Mouse (Mus musculus) liver, embryonic 11.5 days (tissue): ENCODE results near the gene Baz2b. TPM values are rescaled to one million over a fixed set of nuclear protein-coding genes. Genes with fewer than 3 reads are reported as not detected.

ENCODE experiments used
- ATAC-seq: fragments of 200-750 bp; cut with Nextera tagmentation; replicated peaks from 2 replicates; pipeline ENCODE4 v1.8.0; 2017; ENCODE audit warnings: moderate number of reproducible peaks, mild to moderate bottlenecking, moderate TSS enrichment, moderate library complexity; ENCODE audit not compliant: low FRiP score
- DNase-seq: peaks from one replicate; pipeline ENCODE4 v3.0.0-alpha.2; 2017; ENCODE audit warnings: low spot score
- H3K27ac ChIP-seq: fragments of 300-500 bp; sonication (generic); 2 replicates; pipeline ENCODE4 v1.5.1; 2014; ENCODE audit warnings: mild to moderate bottlenecking, low read depth, low read length, control low read depth
- H3K27me3 ChIP-seq: fragments of 300-500 bp; sonication (generic); replicated peaks from 2 replicates; pipeline ENCODE4 v1.6.1; 2014; ENCODE audit warnings: low read length, mixed read lengths; ENCODE audit not compliant: control insufficient read depth, insufficient read depth
- H3K36me3 ChIP-seq: fragments of 300-500 bp; sonication (generic); 2 replicates; pipeline ENCODE4 v1.6.1; 2014; ENCODE audit warnings: mild to moderate bottlenecking, low read length, moderate library complexity, mixed read lengths; ENCODE audit not compliant: control insufficient read depth, insufficient read depth
- H3K4me1 ChIP-seq: fragments of 300-500 bp; sonication (generic); replicated peaks from 2 replicates; pipeline ENCODE4 v1.6.1; 2014; ENCODE audit warnings: low read length, mixed read lengths; ENCODE audit not compliant: control insufficient read depth, insufficient read depth
- H3K4me2 ChIP-seq: fragments of 300-500 bp; sonication (generic); 2 replicates; pipeline ENCODE4 v1.6.1; 2014; ENCODE audit warnings: mild to moderate bottlenecking, control low read depth, moderate library complexity
- H3K4me3 ChIP-seq: fragments of 300-500 bp; sonication (generic); 2 replicates; pipeline ENCODE4 v1.5.1; 2014; ENCODE audit warnings: low read depth, low read length, control low read depth
- H3K9ac ChIP-seq: fragments of 300-500 bp; sonication (generic); 2 replicates; pipeline ENCODE4 v1.6.1; 2014; ENCODE audit warnings: low read depth, low read length, control low read depth
- H3K9me3 ChIP-seq: fragments of 300-500 bp; sonication (generic); 2 replicates; pipeline ENCODE4 v1.6.1; 2016; ENCODE audit warnings: low read length, inconsistent platforms, mixed read lengths; ENCODE audit not compliant: control insufficient read depth
- WGBS: fragments of 180-500 bp; shearing (Covaris S2); extraction: QIAGEN DNeasy Blood & Tissue Kit; methylation state at CpG from one replicate; pipeline ENCODE4 v1.1.7; 2014; 5-methylcytosine and 5-hydroxymethylcytosine counted together
- polyA plus RNA-seq: library from polyadenylated mRNA; unstranded; fragments of >200 nt; fragmentation: Nextera tagmentation; extraction: Ambion mirVana; gene quantifications from 2 replicates; pipeline ENCODE4 v1.2.1, GENCODE M21; 2014

Gene Baz2b
- polyA plus RNA-seq, 1 experiment from 2014 or later, result 35.2 TPM

DNA sequence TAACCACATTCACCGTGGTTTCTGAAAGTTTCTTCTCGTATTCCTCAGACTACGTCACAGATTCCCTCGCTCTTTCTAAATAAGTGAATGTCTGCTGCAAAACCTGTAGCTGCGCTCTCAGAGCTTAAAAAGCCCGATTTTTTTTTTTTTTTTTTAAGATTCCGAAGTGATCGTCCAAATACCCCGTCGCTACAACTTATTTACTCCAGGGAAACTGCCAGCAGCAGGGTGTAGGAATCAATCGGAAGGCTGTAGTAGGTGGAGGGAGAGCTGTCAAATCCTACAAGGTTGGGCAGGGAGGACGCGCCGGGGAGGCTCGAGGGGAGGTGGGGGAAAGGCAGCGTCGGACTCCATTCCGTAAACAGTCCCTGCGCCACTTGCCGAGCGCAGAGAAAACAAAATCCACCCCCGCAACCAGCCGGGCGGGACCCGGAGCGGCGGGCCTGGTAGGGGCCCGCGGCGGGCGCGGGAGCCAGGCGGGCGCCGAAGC, 472 bp downstream of the Baz2b start:
- Histone ChIP-seq H3K9me3 (no peaks in the 10 kb centered on the region), H3K27ac (peak overlapping the region; percentile 78), H3K4me1 (peaks cover 31% of the 10 kb centered on the region), H3K36me3 (peaks cover 7% of the 10 kb centered on the region; the same call in 1 of the 2 replicates), H3K27me3 (no peaks in the 10 kb centered on the region), H3K4me3 (peak overlapping the region; percentile 92), H3K4me2 (peak overlapping the region; percentile 79), H3K9ac (peak overlapping the region; percentile 88)
- under 1% methylated on average over 29 of the region's 35 CpGs for WGBS
- DNase-seq (peak; percentile 72), ATAC-seq (peak; percentile 67)

DNA sequence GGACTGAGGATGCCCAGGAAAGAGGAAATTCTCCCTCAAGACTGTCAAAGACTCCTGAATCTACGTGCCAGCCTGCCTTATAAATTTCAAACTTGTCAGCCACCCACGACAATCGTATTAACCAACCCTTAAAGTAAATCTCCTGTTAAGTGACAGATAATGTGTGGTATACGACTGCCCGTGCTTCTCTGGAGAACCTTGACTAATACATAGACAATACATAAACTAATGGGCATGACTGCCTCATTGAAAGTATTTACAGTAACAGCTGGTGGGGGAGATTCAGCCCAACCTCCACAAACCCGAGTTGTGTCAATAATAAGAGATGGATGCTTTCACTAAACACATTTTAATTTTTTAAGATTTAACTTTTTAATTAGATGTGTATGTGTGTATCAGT, 3.8 kb downstream of the Baz2b start:
- Histone ChIP-seq H3K27me3 (no peaks in the 10 kb centered on the region), H3K9me3 (no peaks in the 10 kb centered on the region), H3K4me2 (no peak overlapping the region), H3K4me1 (peaks cover 18% of the 10 kb centered on the region), H3K27ac (no peak overlapping the region), H3K9ac (no peak overlapping the region), H3K4me3 (no peak overlapping the region), H3K36me3 (no peaks in the 10 kb centered on the region)
- 71% methylated on average over 6 of the region's 6 CpGs for WGBS
- no peak for ATAC-seq
- no peak for DNase-seq

DNA sequence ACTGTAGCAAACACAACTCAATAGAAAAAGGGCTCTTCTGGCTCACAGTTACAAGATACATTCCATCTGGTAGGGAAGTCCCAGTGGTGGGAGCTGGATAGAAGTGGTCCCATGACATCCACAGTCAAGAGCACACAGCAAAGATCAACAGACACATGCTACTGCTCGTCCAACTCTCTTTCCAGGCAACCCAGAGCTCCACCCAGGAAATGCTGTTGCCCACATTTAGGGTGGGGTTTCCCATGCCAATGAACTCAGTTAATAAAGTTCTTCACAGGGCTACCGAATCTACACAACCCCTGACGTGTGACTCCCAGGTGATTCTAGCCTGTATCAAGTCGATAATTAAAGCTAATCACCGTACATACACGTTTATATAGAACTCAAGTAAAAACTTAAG, 5.5 kb downstream of the Baz2b start:
- Histone ChIP-seq H3K27ac (no peak overlapping the region), H3K4me1 (peaks cover 18% of the 10 kb centered on the region), H3K4me3 (no peak overlapping the region), H3K9me3 (no peaks in the 10 kb centered on the region), H3K9ac (no peak overlapping the region), H3K36me3 (no peaks in the 10 kb centered on the region), H3K27me3 (no peaks in the 10 kb centered on the region), H3K4me2 (peak overlapping the region; percentile 28)
- WGBS, result 50% methylated on average over 6 of the region's 6 CpGs
- no peak for DNase-seq
- ATAC-seq, result 0 out of 2 replicates have a peak, but pooled peaks have one; percentile 44

DNA sequence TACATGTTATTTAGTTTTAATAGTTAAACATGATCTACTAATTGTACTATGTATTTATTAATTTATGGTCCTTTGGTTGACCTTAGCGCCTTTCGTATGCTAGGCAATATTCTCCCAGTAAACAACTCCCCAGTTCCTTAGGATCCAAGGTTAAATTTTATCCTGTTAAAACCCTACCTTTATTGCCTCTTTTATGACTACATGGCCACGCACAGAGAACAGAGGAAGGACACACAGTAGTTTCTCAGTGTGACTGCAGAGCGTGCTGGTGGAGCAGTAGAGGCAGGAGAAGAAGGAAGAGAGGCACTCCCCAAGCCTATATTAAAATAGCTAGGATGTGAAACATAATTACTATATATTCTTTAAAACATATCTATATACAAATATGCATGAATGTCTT, 5.9 kb downstream of the Baz2b start:
- H3K27me3 ChIP-seq, result no peaks in the 10 kb centered on the region
- H3K4me1 ChIP-seq, result peaks cover 18% of the 10 kb centered on the region
- ATAC-seq (no peak), DNase-seq (no peak)
- H3K36me3 ChIP-seq, result no peaks in the 10 kb centered on the region
- no peak overlapping the region for H3K27ac ChIP-seq
- no peak overlapping the region for H3K4me3 ChIP-seq
- WGBS, result 83% methylated on average over 4 of the region's 4 CpGs
- H3K9ac ChIP-seq, result no peak overlapping the region
- peak overlapping the region; percentile 28 for H3K4me2 ChIP-seq
- no peaks in the 10 kb centered on the region for H3K9me3 ChIP-seq

DNA sequence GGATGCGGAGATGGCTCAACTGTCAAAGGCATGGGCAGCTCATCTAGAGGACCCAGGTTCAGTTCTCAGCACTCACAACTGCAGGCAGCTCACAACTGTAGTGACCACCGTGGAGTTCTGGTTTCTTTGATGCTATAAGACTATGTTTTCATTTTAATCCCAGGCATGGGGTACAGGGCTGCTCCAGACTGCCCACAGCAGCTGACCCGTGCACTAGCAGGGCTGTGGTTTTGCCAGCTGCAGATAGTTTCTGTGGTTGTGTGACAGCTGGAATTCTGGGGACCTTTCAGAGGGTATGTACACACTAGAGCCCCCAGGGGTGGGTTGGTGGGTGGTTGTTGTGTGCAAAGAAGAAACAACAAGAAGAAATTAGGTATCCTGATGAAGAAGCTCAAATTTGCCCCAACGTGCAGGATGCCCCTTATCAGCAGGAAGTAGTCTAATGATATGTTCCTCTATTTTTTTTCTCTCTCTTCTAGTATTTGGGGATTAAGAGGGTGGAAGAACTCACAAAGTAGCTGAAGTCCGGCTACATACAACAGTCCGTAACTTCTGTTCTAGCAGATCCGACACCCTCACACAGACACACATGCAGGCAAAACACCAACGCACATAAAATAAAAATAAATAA, 6.6 kb downstream of the Baz2b start:
- Histone ChIP-seq H3K27me3 (no peaks in the 10 kb centered on the region), H3K36me3 (no peaks in the 10 kb centered on the region), H3K4me2 (no peak overlapping the region), H3K9ac (no peak overlapping the region), H3K4me3 (no peak overlapping the region), H3K9me3 (no peaks in the 10 kb centered on the region), H3K4me1 (peaks cover 13% of the 10 kb centered on the region), H3K27ac (no peak overlapping the region)
- DNase-seq (no peak), ATAC-seq (no peak)
- 64% methylated on average over 8 of the region's 8 CpGs for WGBS

DNA sequence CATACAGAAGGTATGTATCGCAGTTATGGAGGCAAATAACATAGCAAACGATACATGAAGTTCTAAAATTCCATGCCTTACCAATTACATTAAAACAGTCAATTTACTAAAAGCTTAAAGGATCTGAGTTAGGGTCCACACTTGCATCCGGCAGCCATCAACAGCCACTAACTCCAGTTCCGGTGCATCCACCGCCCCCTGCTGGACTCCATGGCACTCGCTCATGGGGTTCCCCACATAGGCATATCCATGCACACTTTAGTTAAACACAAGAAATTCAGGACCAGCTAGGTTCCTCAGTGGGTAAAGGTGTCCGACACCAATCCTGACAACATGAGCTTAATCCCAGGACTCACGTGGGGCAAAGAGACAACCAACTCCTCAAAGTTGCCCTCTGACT, 9.0 kb downstream of the Baz2b start:
- no peak for ATAC-seq
- no peaks in the 10 kb centered on the region for H3K9me3 ChIP-seq
- peaks cover 11% of the 10 kb centered on the region for H3K4me1 ChIP-seq
- no peak overlapping the region for H3K27ac ChIP-seq
- no peaks in the 10 kb centered on the region for H3K36me3 ChIP-seq
- no peak overlapping the region for H3K4me3 ChIP-seq
- H3K4me2 ChIP-seq, result no peak overlapping the region
- H3K9ac ChIP-seq, result no peak overlapping the region
- WGBS, result 54% methylated on average over 8 of the region's 8 CpGs
- peak; percentile 51 for DNase-seq
- H3K27me3 ChIP-seq, result no peaks in the 10 kb centered on the region

DNA sequence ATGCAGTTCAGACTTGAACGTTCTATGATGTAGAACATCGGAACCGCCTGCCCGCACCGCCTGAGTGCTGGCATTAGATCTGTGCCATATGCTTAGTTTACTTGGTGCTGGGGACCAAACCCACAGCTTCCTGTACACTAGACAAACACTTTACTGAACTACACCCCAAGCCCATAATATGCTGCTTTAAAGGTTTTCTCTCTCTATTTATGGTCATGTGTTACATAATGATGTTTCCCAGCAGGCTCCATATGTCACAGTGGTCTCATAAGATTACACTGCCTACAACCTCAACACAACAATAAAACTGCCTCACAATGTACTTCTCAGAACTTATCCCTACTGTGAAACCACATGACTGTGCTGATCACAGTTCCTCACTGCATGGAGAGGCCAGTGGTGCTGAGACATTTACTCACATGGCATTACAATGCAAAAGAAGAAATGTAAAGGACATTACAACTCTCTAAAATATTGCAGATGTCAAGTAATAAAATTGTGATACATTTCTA, 9.5 kb downstream of the Baz2b start:
- 90% methylated on average over 5 of the region's 5 CpGs for WGBS
- Histone ChIP-seq H3K27ac (no peak overlapping the region), H3K4me2 (no peak overlapping the region), H3K36me3 (no peaks in the 10 kb centered on the region), H3K4me3 (no peak overlapping the region), H3K27me3 (no peaks in the 10 kb centered on the region), H3K9me3 (no peaks in the 10 kb centered on the region), H3K4me1 (peaks cover 11% of the 10 kb centered on the region), H3K9ac (no peak overlapping the region)
- DNase-seq (no peak), ATAC-seq (no peak)

DNA sequence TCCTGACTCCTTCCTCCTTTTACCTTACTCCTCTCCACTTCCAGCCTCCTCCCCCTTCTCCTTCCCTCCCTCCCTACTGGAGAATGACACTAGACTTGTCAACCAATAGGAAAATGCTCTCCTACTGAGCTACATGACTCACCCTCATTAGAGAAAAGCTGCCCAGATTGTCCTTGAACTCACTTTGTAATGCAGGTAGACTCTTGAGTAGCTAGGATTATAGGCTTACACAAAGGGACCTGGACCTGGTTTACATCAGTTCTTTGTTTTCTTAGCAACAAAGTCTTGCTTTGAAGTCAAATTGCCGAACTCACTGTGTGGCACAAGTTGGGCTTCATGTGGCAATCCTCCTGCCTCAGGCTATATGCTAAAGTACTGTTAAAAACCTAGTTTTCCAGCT, 12.8 kb downstream of the Baz2b start:
- Histone ChIP-seq H3K9me3 (no peaks in the 10 kb centered on the region), H3K9ac (no peak overlapping the region), H3K27ac (no peak overlapping the region), H3K4me3 (no peak overlapping the region), H3K36me3 (no peaks in the 10 kb centered on the region), H3K4me2 (no peak overlapping the region), H3K4me1 (no peaks in the 10 kb centered on the region), H3K27me3 (no peaks in the 10 kb centered on the region)
- 72% methylated on average over 1 of the region's 1 CpGs for WGBS
- ATAC-seq, result no peak
- DNase-seq, result no peak

DNA sequence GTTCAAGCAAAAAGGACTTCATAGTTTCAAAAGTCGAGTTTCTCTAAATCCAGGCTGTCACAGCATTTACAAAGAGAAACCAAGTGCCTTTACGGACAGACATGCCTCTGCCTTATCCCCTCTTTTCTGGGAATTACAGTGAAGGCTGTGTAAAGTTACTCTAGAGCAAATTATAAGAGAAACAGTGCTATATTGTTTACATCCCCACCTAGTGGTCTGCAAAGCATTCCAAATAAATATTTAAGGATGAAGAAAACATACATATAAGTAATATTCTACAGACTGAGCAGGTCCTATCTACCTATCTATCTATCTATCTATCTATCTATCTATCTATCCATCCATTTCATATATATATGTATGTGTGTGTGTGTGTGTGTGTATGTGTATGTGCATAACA, 27.9 kb downstream of the Baz2b start:
- no peak overlapping the region for H3K9ac ChIP-seq
- no peak overlapping the region for H3K27ac ChIP-seq
- DNase-seq (no peak), ATAC-seq (no peak)
- no peak overlapping the region for H3K4me2 ChIP-seq
- H3K4me1 ChIP-seq, result no peaks in the 10 kb centered on the region
- H3K27me3 ChIP-seq, result no peaks in the 10 kb centered on the region
- no peaks in the 10 kb centered on the region for H3K36me3 ChIP-seq
- no peaks in the 10 kb centered on the region for H3K9me3 ChIP-seq
- H3K4me3 ChIP-seq, result no peak overlapping the region
- 43% methylated on average over 2 of the region's 2 CpGs for WGBS
